ENCODE assay signal across 8 mouse cellular contexts in the genomic region with DNA sequence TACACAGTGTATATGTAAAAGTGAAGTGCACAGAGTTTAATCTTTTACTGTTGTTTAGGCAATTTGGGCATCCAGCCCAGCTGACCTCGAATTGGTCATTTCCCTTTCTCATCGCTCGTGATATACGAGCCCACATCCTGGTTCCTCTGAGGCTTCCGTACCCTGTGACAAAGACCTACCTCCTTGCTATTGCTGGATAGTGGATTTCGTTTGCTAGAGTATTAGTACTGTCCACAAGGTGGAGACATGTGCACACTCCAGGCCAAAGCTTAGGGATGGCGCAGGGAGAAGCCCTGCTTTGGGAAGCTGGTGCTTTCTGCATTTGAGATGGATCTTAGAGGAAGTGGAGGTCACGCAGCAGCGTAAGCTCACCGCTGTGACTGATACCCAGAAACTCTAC.
DNase-seq lines count a peak whose midpoint lies in the region; ATAC-seq and TF ChIP-seq lines count a peak whose summit lies in the region.

No protein-coding gene starts in this region.

- H3K9ac ChIP-seq in embryonic facial prominence, embryonic 12.5 days: no peak overlapping the region
- H3K9ac ChIP-seq in hindbrain, embryonic 12.5 days: no peak overlapping the region
- H3K9ac ChIP-seq in midbrain, embryonic 12.5 days (replicated peaks): no peak overlapping the region

- no peaks in the 10 kb centered on the region for H3K27me3 ChIP-seq in Patski
- no peaks in the 10 kb centered on the region for H3K27me3 ChIP-seq in embryonic facial prominence, embryonic 12.5 days
- H3K27me3 ChIP-seq in hindbrain, embryonic 12.5 days: no peaks in the 10 kb centered on the region
- no peaks in the 10 kb centered on the region for H3K27me3 ChIP-seq in limb, embryonic 10.5 days (ENCODE audit: low read depth, poor library complexity, severe bottlenecking)
- no peaks in the 10 kb centered on the region for H3K27me3 ChIP-seq in midbrain, embryonic 12.5 days

- H3K4me2 ChIP-seq in embryonic facial prominence, embryonic 12.5 days (replicated peaks): no peak overlapping the region
- H3K4me2 ChIP-seq in hindbrain, embryonic 12.5 days (replicated peaks): no peak overlapping the region
- no peak overlapping the region for H3K4me2 ChIP-seq in midbrain, embryonic 12.5 days (replicated peaks)

- H3K9me3 ChIP-seq in embryonic facial prominence, embryonic 12.5 days: no peaks in the 10 kb centered on the region
- H3K9me3 ChIP-seq in hindbrain, embryonic 12.5 days (replicated peaks): no peaks in the 10 kb centered on the region
- H3K9me3 ChIP-seq in limb, embryonic 10.5 days (replicated peaks): no peaks in the 10 kb centered on the region
- no peaks in the 10 kb centered on the region for H3K9me3 ChIP-seq in midbrain, embryonic 12.5 days

- 34% methylated on average over 10 of the region's 10 CpGs for WGBS in embryonic facial prominence, embryonic 12.5 days
- 55% methylated on average over 10 of the region's 10 CpGs for WGBS in hindbrain, embryonic 12.5 days
- 60% methylated on average over 10 of the region's 10 CpGs for WGBS in limb, embryonic 10.5 days
- WGBS in midbrain, embryonic 12.5 days: 66% methylated on average over 10 of the region's 10 CpGs

- TF ChIP-seq CTCF in Patski (IDR thresholded peaks at IDR 0.05): peak; percentile 62

- CTCF ChIA-PET in Patski (lab: Charles Lee): interaction anchor here (0.6 to 4.4 kb wide), 14 partner anchors 10 to 284 kb away, joined by 3 to 26 read pairs (median 4); no protein-coding TSS in a partner anchor

- DNase-seq in cerebellum, adult 11-12 months: peak; percentile 32
- no peak for DNase-seq in cerebellum, adult 8-10 months
- DNase-seq in Patski (ENCODE audit: low read depth, low spot score): no peak
- peak; percentile 47 for DNase-seq in limb, embryonic 10.5 days (ENCODE audit: low spot score)

- no peak overlapping the region for H3K4me3 ChIP-seq in embryonic facial prominence, embryonic 12.5 days
- no peak overlapping the region for H3K4me3 ChIP-seq in hindbrain, embryonic 12.5 days
- no peak overlapping the region for H3K4me3 ChIP-seq in limb, embryonic 10.5 days
- H3K4me3 ChIP-seq in midbrain, embryonic 12.5 days: no peak overlapping the region

- no peaks in the 10 kb centered on the region; the same call in 1 of the 2 replicates for H3K36me3 ChIP-seq in embryonic facial prominence, embryonic 12.5 days
- H3K36me3 ChIP-seq in hindbrain, embryonic 12.5 days: peaks cover 13% of the 10 kb centered on the region
- 0 out of 2 replicates have a peak, but pooled peaks cover 2% of the 10 kb centered on the region for H3K36me3 ChIP-seq in limb, embryonic 10.5 days
- H3K36me3 ChIP-seq in midbrain, embryonic 12.5 days: peaks cover 21% of the 10 kb centered on the region

- in situ Hi-C loops in Patski (cut with MboI; ENCODE audit: low pct_unique_long_range_greater_than_20kb): loop anchor here (5.0 kb wide), 1 partner anchor 289 kb away; the partner anchor contains the start of gene Htatip2

- H3K4me1 ChIP-seq in embryonic facial prominence, embryonic 12.5 days: peaks cover under 1% of the 10 kb centered on the region; the same call in 1 of the 2 replicates
- no peaks in the 10 kb centered on the region for H3K4me1 ChIP-seq in hindbrain, embryonic 12.5 days
- no peaks in the 10 kb centered on the region for H3K4me1 ChIP-seq in limb, embryonic 10.5 days
- H3K4me1 ChIP-seq in midbrain, embryonic 12.5 days: no peaks in the 10 kb centered on the region

- POLR2A ChIA-PET in Patski (lab: Charles Lee): no interaction called here

- peak; percentile 69 for ATAC-seq in Patski
- peak; percentile 76 for ATAC-seq in embryonic facial prominence, embryonic 12.5 days (ENCODE audit: insufficient number of reproducible peaks, insufficient read depth, low FRiP score, low TSS enrichment)
- ATAC-seq in hindbrain, embryonic 12.5 days (ENCODE audit: low FRiP score): 0 out of 2 replicates have a peak, but pooled peaks have one; percentile 65
- peak; percentile 50; the same call in 1 of the 2 replicates for ATAC-seq in midbrain, embryonic 12.5 days (ENCODE audit: low FRiP score, low read depth)
- no peak for ATAC-seq in erythroid progenitor cell, adult 5-6 weeks (replicated peaks; ENCODE audit: low FRiP score, poor library complexity, severe bottlenecking)

- H3K27ac ChIP-seq in embryonic facial prominence, embryonic 12.5 days: no peak overlapping the region
- H3K27ac ChIP-seq in hindbrain, embryonic 12.5 days: no peak overlapping the region
- no peak overlapping the region for H3K27ac ChIP-seq in limb, embryonic 10.5 days
- no peak overlapping the region for H3K27ac ChIP-seq in midbrain, embryonic 12.5 days (replicated peaks)

Comparison
In these comparisons a context has a peak if more than half of its experiments do, and no peak if none do; other contexts are left out.
1. DNase-seq: peak in cerebellum, adult 11-12 months (single experiment) and limb, embryonic 10.5 days (single experiment); none in cerebellum, adult 8-10 months (single experiment) and Patski (single experiment).